Mouse (Mus musculus) heart, postnatal 0 days (tissue): ENCODE results near the gene Slc22a7.

Experiments used
- CTCF ChIP-seq: IDR thresholded peaks from 2 replicates; pipeline ENCODE4 v1.5.1; 2016; ENCODE audit warnings: antibody characterized with exemption, control low read depth, low read depth
- EP300 ChIP-seq: IDR thresholded peaks from 2 replicates; pipeline ENCODE4 v1.6.1; 2016; ENCODE audit warnings: antibody characterized with exemption, low read depth

DNA sequence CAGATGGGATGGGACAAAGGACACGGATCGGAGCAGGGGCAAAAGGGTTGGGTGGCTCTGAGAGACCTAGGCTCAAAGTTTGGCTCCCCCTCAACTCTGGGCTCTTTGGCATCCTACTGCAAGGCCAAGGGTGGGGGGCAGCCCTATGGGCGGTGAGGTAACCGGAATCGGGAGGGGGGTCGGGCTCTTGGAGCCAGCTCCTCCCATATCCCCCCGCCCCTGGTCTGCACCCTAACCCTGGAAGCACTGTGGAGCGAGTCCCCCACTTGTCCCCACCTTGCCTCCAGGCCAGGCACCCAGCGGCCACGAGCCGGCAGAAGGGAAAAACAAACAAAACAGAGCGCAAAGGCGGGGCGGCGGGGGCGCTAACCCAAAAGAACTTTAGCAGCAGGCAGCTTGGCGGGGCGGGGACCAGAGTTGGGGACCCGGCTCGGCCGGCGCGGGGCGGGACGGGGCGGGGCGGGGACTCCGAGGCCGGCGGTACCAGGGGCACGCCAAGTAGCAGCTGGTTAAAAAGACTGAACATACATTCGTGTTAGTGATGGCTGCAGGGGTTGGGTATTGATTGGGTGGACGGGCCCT, 16.9 kb upstream of the Slc22a7 start:
- TF ChIP-seq CTCF (no peak), EP300 (no peak)
